Mouse (Mus musculus) adrenal gland (tissue): ENCODE measurements at regions not wholly inside any gene's neighbourhood (a gene's known extent, or its start where the extent isn't known, plus 50 kb on each side); places are given as distances from the start of the nearest gene placed in this dataset.

Source experiments
- intact Hi-C: fragments of 180-260 bp; cut with DNase I; formaldehyde crosslinking; loops from one replicate; pipeline ENCODE4 v1.15.1; 2025

DNA sequence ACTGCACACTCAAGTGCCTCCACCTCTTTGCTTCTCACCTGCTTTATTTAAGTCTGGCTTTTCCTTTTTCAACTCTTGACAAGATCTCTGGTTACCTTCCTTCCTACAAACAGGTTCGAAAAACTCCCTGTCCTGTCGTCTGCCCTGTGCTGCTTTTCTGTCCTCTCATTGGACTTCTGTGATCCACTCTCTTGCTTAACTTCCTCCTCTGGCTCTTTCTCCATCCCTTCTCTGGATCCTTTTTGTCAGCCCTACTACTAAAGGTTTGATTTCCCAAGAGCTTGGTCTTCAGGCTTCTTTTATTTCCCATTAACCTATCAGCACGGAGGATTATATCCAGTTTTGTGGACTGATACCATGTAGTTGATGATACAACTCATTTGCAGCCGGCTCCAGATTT is 149.8 kb downstream of the Satb1 start:
- intact Hi-C loops: no loop called here

DNA sequence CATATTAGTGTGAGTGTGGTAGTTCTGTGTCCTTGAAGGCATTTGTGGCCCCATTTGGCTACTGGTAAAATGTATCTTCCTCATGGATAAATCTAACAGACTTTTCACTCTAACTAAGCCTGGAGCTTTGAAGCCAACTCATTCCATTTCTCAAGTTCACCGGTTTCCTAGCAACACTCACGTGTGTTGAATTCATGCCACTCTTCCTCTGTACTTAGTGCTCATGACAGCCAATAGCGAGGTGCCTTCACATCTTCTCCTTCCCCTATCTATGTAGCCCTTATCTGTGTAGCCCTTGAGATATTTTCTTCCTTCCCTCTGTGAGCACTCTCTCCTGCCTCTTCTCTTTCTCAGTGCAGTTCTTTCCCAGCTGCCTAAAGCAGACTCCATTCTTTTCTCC is 150.7 kb downstream of the Satb1 start:
- intact Hi-C loops: no loop called here

DNA sequence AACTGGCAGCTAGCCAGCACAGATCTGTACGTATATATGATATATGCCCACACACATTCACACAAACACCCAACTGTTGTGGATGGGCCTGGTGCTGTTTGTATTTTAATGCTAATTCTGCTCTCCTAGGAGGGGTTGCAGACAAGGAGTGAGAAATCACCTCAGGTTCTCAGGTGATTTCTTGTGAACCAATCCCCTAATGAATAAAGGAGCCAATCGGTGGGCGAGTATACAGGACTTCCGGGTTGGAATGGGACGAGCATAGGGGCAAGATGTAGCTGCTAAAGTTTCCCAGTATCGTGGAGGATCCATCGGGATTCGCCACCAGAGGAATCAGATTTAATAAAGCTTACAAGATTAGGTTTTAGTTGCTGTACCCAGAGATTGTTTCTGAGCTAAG is 155.6 kb downstream of the Satb1 start:
- intact Hi-C loops: no loop called here

DNA sequence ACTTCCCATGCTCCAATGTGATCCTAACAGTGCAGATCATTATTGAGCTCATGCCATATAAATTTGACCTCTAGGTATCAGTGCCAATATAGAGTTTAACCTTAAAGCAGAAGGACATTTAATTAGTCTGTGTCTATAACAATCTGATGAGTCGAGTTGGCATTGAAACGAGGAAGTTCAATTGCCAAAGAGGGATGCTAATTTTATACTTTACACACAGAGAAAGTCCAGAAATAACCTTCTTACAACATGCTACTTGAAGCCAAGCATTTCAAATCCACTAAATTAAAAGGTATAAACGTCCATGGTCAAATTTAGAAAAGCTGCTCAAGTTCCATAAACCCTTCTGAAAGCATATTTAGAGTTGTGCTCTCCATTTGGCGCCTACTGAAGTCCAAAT is 174.7 kb downstream of the Satb1 start:
- intact Hi-C loops: no loop called here

DNA sequence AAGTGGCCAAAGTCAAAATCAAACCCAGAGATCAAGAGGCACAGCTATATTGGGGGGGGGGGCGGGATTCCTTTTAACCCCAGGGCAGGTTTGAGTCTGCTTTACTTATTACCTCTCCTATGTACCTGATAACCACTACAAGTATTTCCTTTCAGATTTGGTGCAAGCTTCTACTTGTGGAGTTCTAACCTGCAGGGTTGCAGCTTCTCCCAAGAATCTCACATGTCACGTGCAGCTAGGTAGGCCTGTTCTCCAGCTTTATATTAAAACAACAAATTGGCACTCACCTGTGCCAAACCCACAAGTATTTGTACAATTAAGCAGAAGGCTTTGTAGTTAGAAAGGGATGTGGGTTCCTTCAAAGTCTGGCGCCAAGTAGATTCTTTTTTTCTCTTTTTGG is 179.2 kb downstream of the Satb1 start:
- intact Hi-C loops: no loop called here

DNA sequence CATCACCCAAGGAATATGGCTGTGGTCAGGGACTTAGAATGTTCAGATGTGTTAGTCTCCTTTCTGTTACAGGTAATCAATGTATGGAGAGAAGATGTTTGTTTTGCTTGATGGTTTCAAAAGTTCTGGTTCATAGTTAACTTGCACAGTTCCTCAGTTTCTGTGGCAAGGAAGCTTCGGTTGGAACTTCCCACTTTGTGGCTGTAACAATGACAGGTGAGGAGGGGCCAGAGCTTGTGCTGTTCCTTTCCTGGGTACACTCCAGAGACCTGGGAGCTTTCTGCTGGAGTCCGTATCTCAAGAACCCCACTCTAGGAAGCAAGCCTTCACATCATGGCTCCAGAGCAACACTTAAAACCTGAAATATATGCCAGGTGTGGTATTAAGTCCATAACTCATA is 181.2 kb downstream of the Satb1 start:
- intact Hi-C loops: no loop called here

DNA sequence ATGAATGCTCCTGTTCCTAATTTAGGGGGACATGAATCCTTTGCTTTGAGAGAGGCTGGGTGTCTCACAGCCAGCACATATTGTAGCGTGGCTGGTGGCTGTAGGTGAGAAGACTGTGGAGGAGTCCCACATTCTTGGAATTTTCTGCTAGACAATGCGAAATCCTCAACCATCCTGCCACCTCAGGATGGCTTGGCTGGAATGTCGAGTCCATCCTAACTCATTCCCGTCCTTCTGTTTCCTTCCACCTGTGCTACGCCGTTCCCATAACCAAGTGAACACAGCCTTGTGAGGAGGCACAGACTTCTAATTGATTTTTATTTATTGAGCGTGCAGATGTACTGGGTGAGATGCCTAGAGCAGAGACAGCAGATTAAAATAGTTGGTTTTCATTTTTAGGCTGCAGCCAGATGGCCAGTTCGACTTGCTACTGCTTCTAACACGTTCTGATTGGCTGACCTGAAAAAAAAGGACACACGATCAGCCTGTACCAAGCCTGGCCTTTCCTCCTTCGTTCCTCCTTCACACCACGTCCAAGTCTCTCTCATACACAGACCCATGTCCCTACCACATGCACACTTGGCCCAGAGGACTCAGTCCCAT is 183.8 kb downstream of the Satb1 start:
- intact Hi-C loops: no loop called here

DNA sequence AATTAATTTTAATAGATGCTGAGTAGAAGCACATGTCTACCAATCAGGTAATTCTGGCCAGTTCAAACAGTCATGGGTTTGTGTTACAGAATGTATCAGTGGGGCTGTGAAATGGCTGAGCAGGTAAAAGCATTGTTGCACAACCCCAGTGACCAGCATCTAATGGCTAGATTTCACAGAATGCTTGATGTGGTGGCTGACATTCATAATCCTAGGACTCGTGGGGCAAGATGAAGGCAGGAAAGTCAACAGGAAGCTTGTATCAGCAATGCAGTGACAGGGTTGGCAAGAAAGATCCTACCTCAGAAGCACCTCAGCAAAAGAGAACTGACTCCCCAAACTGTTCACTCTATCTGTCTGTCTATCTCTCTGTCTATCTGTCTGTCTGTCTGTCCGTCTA is 186.7 kb downstream of the Satb1 start:
- intact Hi-C loops: no loop called here

DNA sequence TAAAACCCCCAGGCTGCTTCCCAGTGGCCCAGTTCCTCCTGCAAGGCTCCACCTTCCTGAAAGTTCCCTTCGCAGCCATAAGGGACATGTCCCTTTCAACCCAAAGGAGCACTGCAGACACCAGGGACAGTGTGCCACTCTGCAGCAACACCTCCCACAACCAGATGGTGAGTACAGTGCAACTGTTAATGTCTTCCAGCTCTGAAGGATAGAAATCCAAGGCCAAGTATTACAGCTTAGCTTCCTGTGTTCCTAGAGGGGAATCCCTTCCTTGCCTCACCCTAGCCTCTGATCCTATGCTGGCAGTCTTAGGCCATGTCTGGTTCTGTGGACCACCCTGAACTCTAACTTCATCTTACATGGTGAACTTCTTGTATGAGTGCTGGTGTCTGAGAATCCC is 187.2 kb downstream of the Satb1 start:
- intact Hi-C loops: no loop called here

DNA sequence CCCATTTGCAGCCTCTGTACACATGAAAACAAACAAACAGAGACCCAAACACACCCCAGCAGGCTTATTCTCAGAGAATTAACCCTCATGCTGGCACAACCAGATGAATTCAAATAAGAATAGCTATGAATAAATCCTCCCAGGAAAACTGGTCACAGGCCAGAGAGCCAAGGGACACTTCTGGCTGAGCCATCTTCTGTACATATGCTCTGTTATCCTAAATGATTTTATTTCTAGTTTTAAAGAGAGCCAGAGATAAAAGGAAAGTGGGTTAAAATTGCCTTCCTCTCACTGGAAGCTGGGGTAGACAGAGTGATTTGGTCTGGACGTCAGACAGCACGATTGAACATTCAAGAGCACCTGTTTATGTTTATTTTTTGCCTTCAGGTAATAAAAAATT is 190.4 kb downstream of the Satb1 start:
- intact Hi-C loops: no loop called here

DNA sequence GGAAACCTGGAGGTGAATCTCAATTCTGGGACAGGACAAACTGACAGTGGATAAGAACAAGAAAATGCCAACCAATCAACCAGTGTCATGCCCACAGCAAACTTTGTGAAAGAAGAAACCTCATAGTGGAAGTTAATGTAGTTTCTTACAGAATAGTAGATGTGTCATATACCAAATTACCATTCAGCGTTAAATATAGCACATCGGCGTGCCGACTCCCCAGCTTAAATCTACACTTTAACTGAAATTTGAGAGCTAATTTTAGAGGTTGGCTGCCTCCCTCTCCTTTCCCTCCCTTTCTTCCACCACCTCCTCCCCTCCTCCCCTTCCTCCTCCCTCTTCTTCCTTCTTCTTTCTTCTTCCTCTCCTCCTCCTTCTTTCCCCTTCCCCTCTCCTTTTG is 197.2 kb downstream of the Satb1 start:
- intact Hi-C loops: no loop called here

DNA sequence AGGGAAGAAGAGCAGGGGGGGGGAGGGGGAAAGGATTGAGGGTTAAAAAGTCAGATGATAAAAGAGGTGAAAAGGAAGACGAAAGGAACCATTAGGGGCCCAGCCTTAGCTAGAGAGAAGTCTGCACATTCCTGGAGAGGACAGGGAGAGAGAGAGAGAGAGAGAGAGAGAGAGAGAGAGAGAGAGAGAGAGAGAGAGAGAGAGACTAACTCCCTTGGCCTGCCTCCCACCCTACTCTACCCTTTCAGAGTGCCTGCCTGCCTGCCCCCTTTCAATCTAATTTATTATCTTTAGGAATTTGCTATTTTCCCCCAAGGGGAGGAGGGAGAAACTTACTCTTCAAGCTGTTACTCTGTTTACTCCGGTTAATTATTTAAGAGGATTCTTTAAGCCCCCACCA is 201.5 kb downstream of the Satb1 start:
- intact Hi-C loops: no loop called here

DNA sequence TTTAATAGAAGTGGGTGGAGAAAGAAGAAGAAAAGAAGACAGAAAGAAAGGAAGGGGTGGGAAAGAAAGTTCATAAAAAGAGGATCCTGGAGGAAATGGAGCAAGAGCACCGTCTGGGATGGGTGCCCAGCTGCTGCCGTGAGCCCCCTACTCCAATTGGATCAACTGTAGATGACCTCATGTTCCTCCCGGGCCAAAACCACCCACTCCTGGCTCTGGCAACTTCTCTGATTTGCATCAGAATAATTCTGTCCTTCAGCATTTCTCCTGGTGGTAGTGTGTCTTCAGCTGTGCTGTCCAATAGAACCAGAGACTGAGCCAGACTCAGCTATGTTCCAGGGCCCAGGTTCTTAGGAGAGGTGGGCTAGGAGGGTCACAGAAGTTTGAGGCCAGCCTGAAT is 212.6 kb downstream of the Satb1 start:
- intact Hi-C loops: no loop called here

DNA sequence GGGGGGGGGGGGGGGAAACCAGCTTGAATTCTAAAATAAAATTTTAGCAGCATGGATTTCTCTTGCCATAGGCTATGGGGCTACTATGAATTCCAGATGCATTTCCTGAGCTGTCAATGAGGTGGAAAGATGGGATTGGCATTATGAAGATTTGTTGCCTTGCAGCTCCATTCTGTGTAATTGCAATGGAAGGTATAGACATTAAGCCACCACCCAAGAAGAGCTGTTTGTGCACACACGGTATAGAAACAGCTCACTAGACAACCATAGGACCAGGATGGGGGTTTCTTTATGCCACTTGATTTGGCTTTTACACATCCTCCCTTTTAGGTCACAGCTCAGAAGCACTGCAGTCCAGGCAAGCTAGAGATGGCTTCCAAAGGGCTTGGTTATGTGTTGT is 247.8 kb downstream of the Satb1 start:
- intact Hi-C loops: no loop called here

DNA sequence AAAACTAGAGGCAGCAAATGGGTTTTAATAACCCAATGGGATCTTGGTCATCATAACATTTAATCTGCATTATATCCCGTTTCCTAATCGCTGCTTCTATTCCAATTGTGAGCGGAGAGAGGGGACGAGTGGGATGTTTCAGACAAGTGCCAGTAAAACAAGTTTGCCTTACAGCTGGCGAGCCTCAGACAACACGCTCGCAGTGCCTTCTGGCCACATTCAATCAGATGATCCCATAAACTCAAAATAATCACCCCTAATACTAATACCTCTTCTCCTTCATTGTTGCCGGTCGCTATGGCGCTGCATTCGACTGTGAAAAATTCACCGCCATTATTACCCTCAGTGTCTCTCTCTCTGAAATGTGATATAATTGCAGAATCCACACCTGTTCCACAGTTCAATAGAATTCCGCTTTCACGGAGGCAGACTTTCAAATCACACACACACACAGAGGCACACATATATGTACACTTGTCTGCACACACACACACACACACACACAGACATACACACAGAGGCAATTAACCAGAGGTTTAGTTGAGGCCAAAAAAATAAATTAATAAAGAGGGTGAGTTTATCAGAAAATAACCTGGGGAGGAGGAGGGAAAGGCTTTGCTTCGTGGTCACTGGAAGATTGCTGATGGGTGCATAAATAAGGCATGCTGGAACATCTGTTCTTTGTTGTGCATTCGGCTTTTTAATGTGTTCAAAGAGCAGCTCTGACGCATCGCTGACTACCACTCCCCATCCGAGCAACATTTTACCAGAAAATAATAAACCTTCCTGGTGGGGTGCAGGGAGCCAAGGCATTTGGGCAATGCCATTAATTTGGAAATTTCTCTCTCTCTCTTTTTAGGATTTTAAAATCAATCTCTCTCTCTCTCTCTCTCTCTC is 248.9 kb downstream of the Satb1 start:
- intact Hi-C loops: no loop called here

DNA sequence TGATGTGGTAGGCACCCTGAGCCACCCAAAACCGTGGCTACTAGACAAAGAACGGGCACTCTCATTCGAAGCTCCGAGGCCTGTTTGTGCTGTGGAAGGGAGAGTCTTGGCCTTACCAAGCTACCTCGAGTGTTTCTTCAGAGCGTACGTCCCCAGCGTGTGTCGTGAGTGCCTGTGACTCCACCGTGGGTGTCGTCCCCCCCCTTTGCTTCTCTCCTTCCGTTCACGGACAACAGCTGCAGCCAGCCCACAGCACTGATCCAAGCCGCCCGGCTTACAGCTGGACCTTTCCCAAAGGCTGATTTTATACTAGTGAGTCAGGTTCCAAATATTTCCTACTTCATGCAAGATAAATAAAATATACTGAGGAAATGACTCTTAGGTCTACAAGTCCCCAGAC is 249.8 kb downstream of the Satb1 start:
- intact Hi-C loops: no loop called here

DNA sequence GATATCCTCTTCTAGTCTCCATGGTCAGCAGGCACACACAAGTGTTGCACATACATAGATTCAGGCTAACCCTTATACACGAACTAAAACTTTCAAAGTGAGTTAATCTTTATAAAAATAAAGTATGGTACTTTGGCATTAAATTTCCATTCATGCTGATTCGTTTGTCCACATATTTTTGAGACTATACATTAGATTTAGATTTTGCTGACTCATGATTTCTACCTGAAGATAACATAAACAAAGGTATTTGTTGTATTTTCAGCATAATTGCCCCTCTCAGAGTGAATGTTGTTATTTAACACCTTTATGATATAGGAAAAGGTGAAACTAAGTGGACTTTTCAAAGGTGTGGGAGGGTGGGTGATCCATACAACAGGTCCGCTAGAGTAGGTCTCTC is 277.2 kb downstream of the Satb1 start:
- intact Hi-C loops: no loop called here

DNA sequence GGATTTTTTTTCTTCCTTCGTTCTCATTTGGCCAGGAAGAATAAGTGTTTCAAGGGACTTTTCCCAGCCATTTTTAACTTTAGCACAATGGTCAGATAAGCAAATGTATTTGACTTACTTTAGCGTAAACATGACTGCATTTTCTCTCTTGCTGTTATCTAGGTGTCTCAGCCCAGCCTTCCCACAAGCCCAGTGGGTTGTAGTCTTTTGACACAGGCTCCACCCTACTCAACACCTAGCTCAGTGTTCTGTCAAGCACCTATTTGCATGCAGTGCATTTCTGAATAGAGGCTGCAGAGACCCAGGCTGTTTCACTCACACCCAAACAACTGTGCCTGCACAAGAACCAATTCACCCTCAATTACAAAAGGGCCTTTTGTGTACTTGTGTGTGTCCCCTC is 278.6 kb downstream of the Satb1 start:
- intact Hi-C loops: no loop called here

DNA sequence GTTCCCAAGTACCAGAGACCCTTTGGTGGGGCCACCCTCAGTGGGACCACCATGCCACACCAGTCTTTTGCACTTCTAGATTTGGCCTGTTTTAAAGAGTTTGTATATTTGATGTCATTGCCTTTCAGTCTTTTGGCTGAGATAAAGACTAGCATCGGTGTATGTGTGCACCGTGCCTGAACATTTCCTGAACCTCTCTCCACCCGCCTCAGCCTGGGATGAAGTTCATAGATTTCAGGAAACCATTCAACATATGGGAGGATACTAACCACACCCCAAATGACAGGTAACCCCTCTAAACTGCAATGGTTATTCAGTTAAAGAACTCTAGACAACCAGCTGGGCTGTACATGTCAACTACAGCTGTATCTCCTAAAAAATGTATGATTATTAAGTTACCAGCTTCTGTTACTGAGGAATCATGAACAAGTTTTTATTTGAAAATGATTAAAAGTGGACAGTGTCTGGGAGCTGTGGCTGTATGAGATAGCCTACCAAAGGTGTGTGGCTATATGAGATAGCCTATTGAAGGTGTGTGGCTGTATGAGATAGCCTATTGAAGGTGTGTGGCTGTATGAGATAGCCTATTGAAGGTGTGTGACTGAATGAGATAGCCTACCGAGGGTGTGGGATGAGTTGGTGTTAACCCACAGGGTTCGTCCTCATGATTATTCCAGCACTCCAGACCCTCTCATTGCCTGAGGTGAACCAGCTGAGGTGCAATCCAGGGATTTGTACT is 280.6 kb downstream of the Satb1 start:
- intact Hi-C loops: no loop called here

DNA sequence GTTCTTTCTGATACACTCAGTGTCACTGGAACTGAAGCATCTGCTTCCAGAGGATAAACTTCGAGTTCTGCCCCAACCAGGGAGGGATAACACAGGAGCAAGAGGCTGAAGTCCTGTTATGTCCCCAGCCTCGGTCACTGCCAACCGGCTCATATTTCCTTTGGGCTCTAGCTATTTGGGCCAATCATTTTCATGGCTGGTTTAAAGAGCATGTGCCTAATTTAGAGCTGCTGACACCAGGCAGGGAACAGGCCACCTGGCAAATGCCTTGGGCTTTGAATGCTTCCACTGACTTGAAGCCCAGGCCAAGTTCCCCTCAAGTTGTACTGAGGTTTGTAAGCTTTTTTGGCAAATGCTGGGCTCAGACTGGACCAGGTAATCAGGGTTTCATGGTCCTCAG is 286.1 kb downstream of the Satb1 start:
- intact Hi-C loops: no loop called here

DNA sequence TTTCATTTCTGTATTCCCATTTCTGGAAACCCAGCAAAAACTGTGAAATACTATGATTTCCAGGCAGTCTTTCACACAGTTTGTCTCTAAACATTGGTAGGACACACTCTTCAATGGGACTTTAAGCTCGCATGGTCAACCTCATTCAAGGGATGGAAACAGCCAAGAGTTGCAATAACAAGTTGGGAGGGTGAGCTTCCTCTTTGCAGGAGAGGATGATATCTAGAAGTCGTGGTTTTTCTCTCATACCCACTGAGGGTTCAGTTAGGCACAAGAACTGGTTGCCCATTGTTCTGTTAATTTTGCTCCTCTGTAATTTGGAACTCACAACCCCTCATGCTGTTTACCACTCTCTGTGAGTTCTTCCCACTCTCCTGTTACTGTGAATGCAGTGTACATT is 290.5 kb downstream of the Satb1 start:
- intact Hi-C loops: no loop called here

DNA sequence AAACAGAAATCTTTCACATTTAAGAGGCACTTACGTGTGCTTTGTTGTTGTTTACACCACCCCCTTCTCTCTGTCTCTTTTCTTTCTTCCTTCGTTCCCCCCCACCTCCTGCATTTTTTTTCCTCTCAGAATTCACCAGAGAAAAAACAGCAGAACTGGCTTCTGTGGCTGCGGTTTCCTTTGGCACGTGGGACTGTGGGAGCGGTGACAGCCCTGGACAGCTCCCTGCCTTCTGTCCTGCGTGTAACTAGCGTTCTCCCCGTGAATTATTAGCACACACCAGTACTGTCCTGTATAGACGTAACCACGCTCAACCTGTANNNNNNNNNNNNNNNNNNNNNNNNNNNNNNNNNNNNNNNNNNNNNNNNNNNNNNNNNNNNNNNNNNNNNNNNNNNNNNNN is 298.4 kb downstream of the Satb1 start:
- intact Hi-C loops: no loop called here

DNA sequence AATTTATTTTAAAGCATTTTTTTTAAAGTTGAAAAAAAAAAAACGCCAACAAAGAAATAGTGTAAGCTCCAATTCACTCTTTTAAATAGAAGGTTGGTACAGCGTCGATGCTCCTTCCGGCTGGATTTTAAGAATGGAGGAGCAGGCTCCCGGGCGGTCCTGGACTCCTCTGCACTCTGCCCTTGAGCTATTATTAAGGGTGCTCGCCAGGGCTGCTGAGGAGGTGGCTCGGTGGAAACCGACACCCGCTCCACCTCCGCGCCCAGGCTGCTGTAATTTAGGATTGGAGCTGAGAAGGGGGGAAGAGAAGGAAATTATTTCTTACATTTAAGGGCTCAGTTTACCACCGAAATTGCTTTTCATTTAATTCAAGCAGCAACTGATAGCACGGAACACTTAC is 298.8 kb downstream of the Satb1 start:
- intact Hi-C loops: no loop called here
